Mouse (Mus musculus): ENCODE measurements around the gene H1foo. TPM values are rescaled to one million over a fixed set of nuclear protein-coding genes. Genes with fewer than 3 reads are reported as not detected.

The H1foo gene
- polyA plus RNA-seq, 1 experiment from 2014 or later: not detected

GRCm38 (mm10) chr6:115989607-115990006 lies 44.9 kb downstream of the H1foo start:
- Histone ChIP-seq H3K4me1 (replicated peaks; ENCODE audit: control insufficient read depth, insufficient read depth, low read length) (peaks cover 28% of the 10 kb centered on the region), H3K27ac (ENCODE audit: low read depth, low read length) (no peak overlapping the region), H3K9ac (ENCODE audit: low read length) (no peak overlapping the region), H3K4me2 (ENCODE audit: low read depth, low read length, severe bottlenecking) (no peak overlapping the region), H3K27me3 (ENCODE audit: control insufficient read depth, insufficient read depth, low read length) (peaks cover 30% of the 10 kb centered on the region), H3K36me3 (ENCODE audit: control insufficient read depth, insufficient read depth, low read length) (no peaks in the 10 kb centered on the region), H3K9me3 (ENCODE audit: control insufficient read depth, low read length) (no peaks in the 10 kb centered on the region), H3K4me3 (ENCODE audit: low read depth, low read length) (no peak overlapping the region)
- ATAC-seq (replicated peaks; ENCODE audit: low FRiP score) (no peak), DNase-seq (ENCODE audit: low spot score) (no peak)
- 77% methylated on average over 4 of the region's 4 CpGs for whole genome bisulfite sequencing

DNA sequence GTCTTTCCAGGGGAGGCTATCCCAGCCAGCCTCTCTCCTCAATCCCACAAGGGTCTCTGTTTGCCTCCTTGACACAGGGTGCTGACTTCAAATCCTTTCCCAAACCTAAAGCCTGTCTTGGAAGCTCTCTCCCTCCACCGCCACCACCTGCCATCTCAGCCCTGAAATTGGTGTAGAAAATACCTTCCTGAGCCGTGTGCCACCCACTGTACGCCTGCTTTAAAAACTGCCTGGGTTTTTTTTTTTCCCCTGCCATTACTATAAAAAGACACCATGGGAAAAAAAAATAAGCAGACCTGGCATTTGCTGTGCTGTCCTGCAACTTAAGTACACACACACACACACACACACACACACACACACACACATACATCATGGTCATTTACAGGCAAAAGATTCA lies 45.3 kb downstream of the H1foo start:
- Histone ChIP-seq H3K36me3 (ENCODE audit: control insufficient read depth, insufficient read depth, low read length) (no peaks in the 10 kb centered on the region), H3K9ac (ENCODE audit: low read length) (no peak overlapping the region), H3K27me3 (ENCODE audit: control insufficient read depth, insufficient read depth, low read length) (peaks cover 33% of the 10 kb centered on the region), H3K4me3 (ENCODE audit: low read depth, low read length) (no peak overlapping the region), H3K4me2 (ENCODE audit: low read depth, low read length, severe bottlenecking) (no peak overlapping the region), H3K27ac (ENCODE audit: low read depth, low read length) (no peak overlapping the region), H3K4me1 (replicated peaks; ENCODE audit: control insufficient read depth, insufficient read depth, low read length) (peaks cover 26% of the 10 kb centered on the region), H3K9me3 (ENCODE audit: control insufficient read depth, low read length) (no peaks in the 10 kb centered on the region)
- WGBS: 92% methylated on average over 3 of the region's 3 CpGs
- DNase-seq (ENCODE audit: low spot score) (no peak), ATAC-seq (replicated peaks; ENCODE audit: low FRiP score) (no peak)

DNA sequence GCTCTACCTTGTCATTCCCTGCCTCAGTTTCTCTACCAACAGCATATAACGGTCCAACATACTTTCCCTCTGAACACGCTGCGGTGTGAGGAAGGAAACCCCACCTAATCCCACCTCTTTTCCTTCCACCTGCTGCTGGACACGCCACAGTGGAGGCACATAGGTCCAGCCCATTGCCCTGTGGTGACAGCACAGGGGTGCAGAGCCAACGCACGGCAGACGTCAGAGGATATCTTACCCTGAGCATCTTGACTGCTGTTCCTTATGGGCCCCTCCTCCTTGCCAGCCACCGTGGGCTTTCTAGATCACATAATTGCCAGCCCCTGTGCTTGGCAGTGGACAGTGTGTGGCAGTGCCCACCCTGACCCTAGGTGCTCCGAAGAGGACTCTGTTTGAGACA lies 45.7 kb downstream of the H1foo start:
- Histone ChIP-seq H3K27ac (ENCODE audit: low read depth, low read length) (no peak overlapping the region), H3K9me3 (ENCODE audit: control insufficient read depth, low read length) (no peaks in the 10 kb centered on the region), H3K4me3 (ENCODE audit: low read depth, low read length) (no peak overlapping the region), H3K4me1 (replicated peaks; ENCODE audit: control insufficient read depth, insufficient read depth, low read length) (peaks cover 23% of the 10 kb centered on the region), H3K27me3 (ENCODE audit: control insufficient read depth, insufficient read depth, low read length) (peaks cover 33% of the 10 kb centered on the region), H3K9ac (ENCODE audit: low read length) (no peak overlapping the region), H3K36me3 (ENCODE audit: control insufficient read depth, insufficient read depth, low read length) (no peaks in the 10 kb centered on the region), H3K4me2 (ENCODE audit: low read depth, low read length, severe bottlenecking) (no peak overlapping the region)
- ATAC-seq (replicated peaks; ENCODE audit: low FRiP score): no peak
- WGBS: 90% methylated on average over 9 of the region's 9 CpGs
- no peak for DNase-seq (ENCODE audit: low spot score)

DNA sequence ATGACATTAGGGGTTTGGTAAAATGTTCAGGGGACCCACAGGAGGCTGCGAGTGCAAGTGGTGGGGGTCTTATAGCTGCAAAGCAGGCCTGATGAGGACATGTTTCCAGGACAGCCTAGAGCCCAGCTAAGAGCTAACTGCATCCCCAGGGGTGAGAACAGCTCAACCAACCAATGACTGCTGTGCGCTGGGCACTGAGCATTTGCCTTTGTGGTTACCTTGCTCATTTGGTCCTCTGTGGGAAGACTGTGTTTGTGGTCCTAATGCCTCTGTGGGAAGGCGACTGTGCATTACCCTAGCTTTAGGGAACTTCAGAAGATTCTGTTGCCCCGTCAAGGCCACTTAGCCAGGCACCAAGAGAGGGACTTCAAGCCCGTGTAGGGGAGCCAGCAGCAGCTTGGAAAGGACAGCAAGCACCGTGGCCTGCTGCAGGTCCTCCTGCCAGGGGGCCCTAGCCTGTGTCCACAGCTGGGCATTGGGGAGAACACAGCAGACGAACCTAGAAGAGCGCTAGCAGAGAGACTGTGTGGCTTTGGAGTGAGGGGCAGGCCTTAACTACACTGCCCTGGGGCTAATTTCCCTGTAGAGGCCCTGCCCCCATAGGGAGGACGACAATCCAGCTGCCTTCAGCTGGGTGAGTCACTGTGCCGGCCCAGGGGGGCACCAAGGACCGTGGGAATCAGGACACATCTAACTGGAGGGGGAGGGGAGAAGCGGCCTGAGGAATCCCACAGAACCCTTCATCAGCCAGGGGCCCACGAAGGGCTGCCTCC lies 46.6 kb downstream of the H1foo start:
- H3K27me3 ChIP-seq (ENCODE audit: control insufficient read depth, insufficient read depth, low read length): peaks cover 33% of the 10 kb centered on the region
- H3K4me1 ChIP-seq (replicated peaks; ENCODE audit: control insufficient read depth, insufficient read depth, low read length): peaks cover 25% of the 10 kb centered on the region
- peak overlapping the region; percentile 15; the same call in 1 of the 2 replicates for H3K4me2 ChIP-seq (ENCODE audit: low read depth, low read length, severe bottlenecking)
- peak overlapping the region; percentile 23; the same call in 1 of the 2 replicates for H3K9ac ChIP-seq (ENCODE audit: low read length)
- 30% methylated on average over 13 of the region's 13 CpGs for WGBS
- no peak overlapping the region for H3K27ac ChIP-seq (ENCODE audit: low read depth, low read length)
- H3K36me3 ChIP-seq (ENCODE audit: control insufficient read depth, insufficient read depth, low read length): no peaks in the 10 kb centered on the region
- peak overlapping the region; percentile 12; the same call in 1 of the 2 replicates for H3K4me3 ChIP-seq (ENCODE audit: low read depth, low read length)
- no peak for ATAC-seq (replicated peaks; ENCODE audit: low FRiP score)
- DNase-seq (ENCODE audit: low spot score): no peak
- no peaks in the 10 kb centered on the region for H3K9me3 ChIP-seq (ENCODE audit: control insufficient read depth, low read length)

GRCm38 (mm10) chr6:115991881-115992620 lies 47.3 kb downstream of the H1foo start:
- Histone ChIP-seq H3K4me2 (ENCODE audit: low read depth, low read length, severe bottlenecking) (peak overlapping the region; percentile 15; the same call in 1 of the 2 replicates), H3K36me3 (ENCODE audit: control insufficient read depth, insufficient read depth, low read length) (no peaks in the 10 kb centered on the region), H3K9ac (ENCODE audit: low read length) (no peak overlapping the region), H3K9me3 (ENCODE audit: control insufficient read depth, low read length) (no peaks in the 10 kb centered on the region), H3K27ac (ENCODE audit: low read depth, low read length) (no peak overlapping the region), H3K4me3 (ENCODE audit: low read depth, low read length) (peak overlapping the region; percentile 57; the same call in 1 of the 2 replicates), H3K27me3 (ENCODE audit: control insufficient read depth, insufficient read depth, low read length) (peaks cover 33% of the 10 kb centered on the region), H3K4me1 (replicated peaks; ENCODE audit: control insufficient read depth, insufficient read depth, low read length) (peaks cover 22% of the 10 kb centered on the region)
- no peak for DNase-seq (ENCODE audit: low spot score)
- ATAC-seq (replicated peaks; ENCODE audit: low FRiP score): no peak
- 24% methylated on average over 10 of the region's 10 CpGs for WGBS

DNA sequence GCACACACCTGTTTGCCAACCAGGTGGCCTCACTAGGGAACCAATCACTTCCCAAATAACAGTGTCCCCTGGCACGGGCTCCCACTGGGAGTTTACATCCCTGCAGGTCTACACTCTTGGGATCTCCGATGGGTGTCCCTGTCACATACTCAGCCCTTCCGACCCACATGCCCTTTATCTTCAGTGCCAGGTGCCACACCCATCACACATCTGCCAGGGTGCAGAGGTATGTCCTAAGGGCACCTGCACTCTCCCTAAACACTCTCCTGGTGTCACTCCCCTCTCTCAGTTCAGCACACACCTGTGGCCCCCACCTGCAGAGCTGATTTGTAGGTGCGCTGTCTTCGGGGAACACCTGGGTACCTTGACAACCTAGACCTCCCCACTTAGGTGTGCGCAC lies 48.2 kb downstream of the H1foo start:
- no peak for ATAC-seq (replicated peaks; ENCODE audit: low FRiP score)
- Histone ChIP-seq H3K9ac (ENCODE audit: low read length) (no peak overlapping the region), H3K4me1 (replicated peaks; ENCODE audit: control insufficient read depth, insufficient read depth, low read length) (peaks cover 22% of the 10 kb centered on the region), H3K4me2 (ENCODE audit: low read depth, low read length, severe bottlenecking) (peak overlapping the region; percentile 75), H3K36me3 (ENCODE audit: control insufficient read depth, insufficient read depth, low read length) (no peaks in the 10 kb centered on the region), H3K4me3 (ENCODE audit: low read depth, low read length) (peak overlapping the region; percentile 57), H3K9me3 (ENCODE audit: control insufficient read depth, low read length) (no peaks in the 10 kb centered on the region), H3K27ac (ENCODE audit: low read depth, low read length) (no peak overlapping the region), H3K27me3 (ENCODE audit: control insufficient read depth, insufficient read depth, low read length) (peaks cover 33% of the 10 kb centered on the region)
- no peak for DNase-seq (ENCODE audit: low spot score)
- WGBS: 41% methylated on average over 6 of the region's 6 CpGs

DNA sequence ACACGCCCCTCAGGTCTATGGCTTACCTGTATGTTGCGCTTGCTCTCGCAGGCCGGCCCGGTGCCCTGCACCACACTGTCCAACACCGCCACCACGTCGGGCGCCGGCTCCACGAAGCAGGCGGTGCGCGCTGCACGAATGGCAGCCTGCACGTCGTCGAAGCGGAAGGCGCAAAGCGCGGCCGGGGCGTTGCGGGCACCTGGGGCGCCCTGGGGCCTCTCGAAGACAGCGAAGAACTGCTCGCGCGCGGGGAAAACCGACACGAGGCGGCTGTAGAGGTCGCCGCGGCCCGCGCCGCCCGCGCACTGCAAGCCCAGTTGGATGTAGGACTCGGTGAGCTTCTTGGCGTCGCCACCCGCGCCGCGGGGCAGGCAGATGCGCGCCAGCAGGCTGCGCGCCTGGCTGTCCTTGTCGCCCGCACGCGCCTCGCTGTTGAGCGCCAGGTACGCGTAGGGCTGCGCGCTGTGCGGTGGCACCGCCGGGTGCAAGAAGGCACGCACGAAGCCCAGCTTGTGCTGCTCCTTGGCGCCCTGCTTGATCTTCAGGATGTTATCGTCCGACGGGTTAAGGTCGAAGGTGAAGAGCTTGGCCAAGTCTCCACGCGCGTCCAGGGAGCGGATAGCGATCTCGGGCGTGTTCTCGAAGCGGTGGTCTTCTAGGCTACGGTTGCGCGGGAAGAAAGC lies 48.9 kb downstream of the H1foo start:
- no peak overlapping the region for H3K27ac ChIP-seq (ENCODE audit: low read depth, low read length)
- ATAC-seq (replicated peaks; ENCODE audit: low FRiP score): no peak
- 2% methylated on average over 86 of the region's 86 CpGs for WGBS

DNA sequence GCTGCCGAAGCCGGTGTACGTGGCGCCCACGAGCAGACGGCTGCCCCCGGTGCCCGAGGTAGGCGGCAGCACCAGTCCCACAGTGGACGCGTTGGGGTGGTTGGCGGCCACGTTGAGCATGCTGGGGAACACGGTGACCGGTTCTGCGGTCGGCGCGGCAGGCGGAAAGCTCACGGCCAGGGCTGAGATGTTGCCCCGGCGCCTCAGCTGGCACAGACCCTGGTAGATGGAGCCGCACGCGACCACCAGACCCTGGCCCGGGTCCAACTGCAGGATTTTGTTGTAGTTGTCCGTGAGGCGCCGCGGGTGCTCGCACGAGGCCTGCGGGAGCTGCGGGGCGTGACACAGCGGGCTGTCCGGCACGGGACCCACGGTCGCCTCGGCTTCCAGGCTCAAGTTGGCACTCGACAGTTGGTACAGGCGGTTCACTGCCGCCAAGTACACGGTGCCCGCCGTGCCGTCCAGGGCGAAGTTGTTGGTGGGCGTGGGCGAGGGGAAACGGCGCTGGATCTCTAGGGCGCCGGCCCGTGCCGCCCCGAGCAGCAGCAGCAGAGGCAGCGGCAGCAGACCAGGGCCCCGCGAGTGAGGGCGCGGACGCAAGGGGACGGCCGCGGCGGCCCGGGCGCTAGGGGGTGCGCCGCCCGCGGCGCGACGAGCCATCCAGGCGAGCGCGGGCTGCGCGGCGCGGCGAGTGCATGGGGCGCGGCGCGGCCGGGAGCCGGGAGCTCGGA lies 49.6 kb downstream of the H1foo start:
- Histone ChIP-seq H3K4me1 (replicated peaks; ENCODE audit: control insufficient read depth, insufficient read depth, low read length) (peaks cover 22% of the 10 kb centered on the region), H3K4me2 (ENCODE audit: low read depth, low read length, severe bottlenecking) (peak overlapping the region; percentile 75), H3K36me3 (ENCODE audit: control insufficient read depth, insufficient read depth, low read length) (no peaks in the 10 kb centered on the region), H3K9ac (ENCODE audit: low read length) (peak overlapping the region; percentile 44), H3K9me3 (ENCODE audit: control insufficient read depth, low read length) (no peaks in the 10 kb centered on the region), H3K27me3 (ENCODE audit: control insufficient read depth, insufficient read depth, low read length) (peaks cover 33% of the 10 kb centered on the region), H3K27ac (ENCODE audit: low read depth, low read length) (no peak overlapping the region), H3K4me3 (ENCODE audit: low read depth, low read length) (peak overlapping the region; percentile 57)
- under 1% methylated on average over 77 of the region's 93 CpGs for WGBS
- DNase-seq (ENCODE audit: low spot score) (peak; percentile 74), ATAC-seq (replicated peaks; ENCODE audit: low FRiP score) (no peak; the same call in 1 of the 2 replicates)

More for the DNA sequence above, 48.9 kb downstream of the H1foo start:
- H3K9me3 ChIP-seq (ENCODE audit: control insufficient read depth, low read length): no peaks in the 10 kb centered on the region
- peak overlapping the region; percentile 57 for H3K4me3 ChIP-seq (ENCODE audit: low read depth, low read length)
- peaks cover 33% of the 10 kb centered on the region for H3K27me3 ChIP-seq (ENCODE audit: control insufficient read depth, insufficient read depth, low read length)
- DNase-seq (ENCODE audit: low spot score): no peak
- H3K9ac ChIP-seq (ENCODE audit: low read length): peak overlapping the region; percentile 20
- H3K36me3 ChIP-seq (ENCODE audit: control insufficient read depth, insufficient read depth, low read length): no peaks in the 10 kb centered on the region
- peaks cover 22% of the 10 kb centered on the region for H3K4me1 ChIP-seq (replicated peaks; ENCODE audit: control insufficient read depth, insufficient read depth, low read length)
- H3K4me2 ChIP-seq (ENCODE audit: low read depth, low read length, severe bottlenecking): peak overlapping the region; percentile 75

Measured in forebrain, embryonic 11.5 days (tissue).